Mouse (Mus musculus) forebrain, embryonic 16.5 days (tissue): Measurements from ENCODE around the gene Lrig1. TPM values are rescaled to one million over a fixed set of nuclear protein-coding genes. Genes with fewer than 3 reads are reported as not detected.

ENCODE experiments used
- ATAC-seq: fragments of 200-750 bp; cut with Nextera tagmentation; 2 replicates; pipeline ENCODE4 v1.8.0; 2017; ENCODE audit warnings: mild to moderate bottlenecking, moderate library complexity
- H3K27ac ChIP-seq: fragments of 300-500 bp; sonication (generic); 2 replicates; pipeline ENCODE4 v1.5.1; 2014; ENCODE audit warnings: low read length, control low read depth
- H3K27me3 ChIP-seq: fragments of 300-500 bp; sonication (generic); replicated peaks from 2 replicates; pipeline ENCODE4 v1.6.1; 2014; ENCODE audit warnings: low read length; ENCODE audit not compliant: control insufficient read depth, insufficient read depth
- H3K36me3 ChIP-seq: fragments of 300-500 bp; sonication (generic); 2 replicates; pipeline ENCODE4 v1.6.1; 2014; ENCODE audit not compliant: control insufficient read depth, insufficient read depth
- H3K4me1 ChIP-seq: fragments of 300-500 bp; sonication (generic); replicated peaks from 2 replicates; pipeline ENCODE4 v1.6.1; 2014; ENCODE audit warnings: low read length; ENCODE audit not compliant: control insufficient read depth, insufficient read depth
- H3K4me2 ChIP-seq: fragments of 300-500 bp; sonication (generic); 2 replicates; pipeline ENCODE4 v1.6.1; 2014; ENCODE audit warnings: mild to moderate bottlenecking, low read length, control low read depth
- H3K4me3 ChIP-seq: fragments of 300-500 bp; sonication (generic); replicated peaks from 2 replicates; pipeline ENCODE4 v1.5.1; 2014; ENCODE audit warnings: mild to moderate bottlenecking, low read length, control low read depth
- H3K9ac ChIP-seq: fragments of 300-500 bp; sonication (generic); replicated peaks from 2 replicates; pipeline ENCODE4 v1.6.1; 2014; ENCODE audit warnings: low read depth, low read length, control low read depth
- H3K9me3 ChIP-seq: fragments of 300-500 bp; sonication (generic); 2 replicates; pipeline ENCODE4 v1.6.1; 2016; ENCODE audit warnings: low read length; ENCODE audit not compliant: control insufficient read depth
- WGBS: fragments of 180-500 bp; shearing (Covaris S2); extraction: QIAGEN DNeasy Blood & Tissue Kit; methylation state at CpG from one replicate; pipeline ENCODE4 v1.1.7; 2014; 5-methylcytosine and 5-hydroxymethylcytosine counted together
- polyA plus RNA-seq: library from polyadenylated mRNA; unstranded; fragments of >200 nt; fragmentation: Nextera tagmentation; extraction: Ambion mirVana; gene quantifications from 2 replicates; pipeline ENCODE4 v1.2.1, GENCODE M21; 2015

Gene Lrig1
- polyA plus RNA-seq, 1 experiment from 2014 or later, result 8.3 TPM

- ATAC-seq, result peak; percentile 47; the same call in 1 of the 2 replicates
- no peaks in the 10 kb centered on the region for H3K36me3 ChIP-seq
- H3K4me3 ChIP-seq, result peak overlapping the region; percentile 8; the same call in 1 of the 2 replicates
- H3K9ac ChIP-seq, result no peak overlapping the region
- H3K4me1 ChIP-seq, result peaks cover 17% of the 10 kb centered on the region
- H3K9me3 ChIP-seq, result no peaks in the 10 kb centered on the region
- H3K4me2 ChIP-seq, result peak overlapping the region; percentile 44
- no peaks in the 10 kb centered on the region for H3K27me3 ChIP-seq
- H3K27ac ChIP-seq, result no peak overlapping the region
- WGBS, result 9% methylated on average over 13 of the region's 13 CpGs
These were observed 31.6 kb downstream of the Lrig1 start for GRCm38 (mm10) chr6:94668204-94668863.

- WGBS, result 49% methylated on average over 4 of the region's 4 CpGs
- H3K4me1 ChIP-seq, result peaks cover 17% of the 10 kb centered on the region
- ATAC-seq, result no peak
These were observed 32.8 kb downstream of the Lrig1 start for GRCm38 (mm10) chr6:94667131-94667530.

DNA sequence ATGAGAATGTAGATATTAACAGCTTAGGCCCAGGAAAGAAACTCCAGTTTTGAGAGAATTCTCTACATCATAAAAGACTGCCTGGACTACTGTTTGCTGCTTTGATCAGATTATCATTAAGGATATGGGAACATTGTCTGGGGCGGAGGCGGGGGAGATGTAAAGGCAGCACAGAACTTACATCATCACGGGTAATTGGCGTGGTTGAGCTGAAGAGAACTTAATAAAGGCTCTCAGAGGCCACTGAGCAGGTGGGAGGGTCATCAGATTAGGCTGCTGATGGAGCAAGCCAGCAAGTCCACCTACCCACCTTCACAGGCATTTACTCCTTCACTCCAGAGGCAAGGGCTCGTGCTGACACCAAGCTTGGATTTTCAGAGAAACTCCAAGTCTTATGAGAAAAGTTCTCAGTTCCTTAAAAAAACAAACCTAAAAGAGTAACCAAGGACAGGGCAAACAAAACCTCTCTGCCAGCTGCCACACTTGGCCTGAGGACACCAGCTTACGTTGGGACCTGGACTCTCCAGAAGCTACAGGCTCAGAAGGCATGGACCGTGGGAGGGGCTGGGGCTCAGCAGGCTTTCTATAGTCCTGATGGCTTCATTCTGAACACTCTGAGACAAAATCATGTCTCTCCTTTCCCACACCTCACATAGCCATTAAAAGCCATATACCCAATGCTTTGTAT, 33.4 kb downstream of the Lrig1 start:
- Histone ChIP-seq H3K4me3 (no peak overlapping the region), H3K27ac (no peak overlapping the region), H3K9ac (no peak overlapping the region), H3K4me2 (no peak overlapping the region), H3K9me3 (no peaks in the 10 kb centered on the region), H3K36me3 (no peaks in the 10 kb centered on the region), H3K27me3 (no peaks in the 10 kb centered on the region), H3K4me1 (peaks cover 17% of the 10 kb centered on the region)
- ATAC-seq, result no peak
- 37% methylated on average over 7 of the region's 7 CpGs for WGBS

More at GRCm38 (mm10) chr6:94667131-94667530, 32.8 kb downstream of the Lrig1 start:
- no peak overlapping the region for H3K4me3 ChIP-seq
- no peaks in the 10 kb centered on the region for H3K36me3 ChIP-seq
- no peaks in the 10 kb centered on the region for H3K27me3 ChIP-seq
- no peak overlapping the region for H3K27ac ChIP-seq
- no peak overlapping the region for H3K4me2 ChIP-seq
- no peaks in the 10 kb centered on the region for H3K9me3 ChIP-seq
- no peak overlapping the region for H3K9ac ChIP-seq

- H3K27ac ChIP-seq, result no peak overlapping the region
- no peak for ATAC-seq
- H3K4me1 ChIP-seq, result peaks cover 17% of the 10 kb centered on the region
- no peaks in the 10 kb centered on the region for H3K36me3 ChIP-seq
- 44% methylated on average over 1 of the region's 1 CpGs for WGBS
- H3K9me3 ChIP-seq, result no peaks in the 10 kb centered on the region
- no peak overlapping the region for H3K9ac ChIP-seq
- H3K4me3 ChIP-seq, result no peak overlapping the region
- H3K27me3 ChIP-seq, result no peaks in the 10 kb centered on the region
- H3K4me2 ChIP-seq, result no peak overlapping the region
These were observed 34.3 kb downstream of the Lrig1 start for GRCm38 (mm10) chr6:94665677-94666076.

- H3K27me3 ChIP-seq, result no peaks in the 10 kb centered on the region
- H3K4me3 ChIP-seq, result no peak overlapping the region
- H3K9ac ChIP-seq, result no peak overlapping the region
- no peak overlapping the region for H3K4me2 ChIP-seq
- no peak overlapping the region for H3K27ac ChIP-seq
- ATAC-seq, result no peak
- 63% methylated on average over 7 of the region's 7 CpGs for WGBS
- H3K4me1 ChIP-seq, result peaks cover 17% of the 10 kb centered on the region
- H3K9me3 ChIP-seq, result no peaks in the 10 kb centered on the region
- H3K36me3 ChIP-seq, result no peaks in the 10 kb centered on the region
These were observed 34.7 kb downstream of the Lrig1 start for GRCm38 (mm10) chr6:94665248-94665647.

- Histone ChIP-seq H3K27ac (no peak overlapping the region), H3K36me3 (no peaks in the 10 kb centered on the region), H3K27me3 (no peaks in the 10 kb centered on the region), H3K9me3 (no peaks in the 10 kb centered on the region), H3K9ac (no peak overlapping the region), H3K4me2 (no peak overlapping the region), H3K4me3 (no peak overlapping the region), H3K4me1 (peaks cover 17% of the 10 kb centered on the region)
- 84% methylated on average over 6 of the region's 6 CpGs for WGBS
- ATAC-seq, result no peak
These were observed 36.0 kb downstream of the Lrig1 start for GRCm38 (mm10) chr6:94664000-94664399.

- no peak overlapping the region for H3K9ac ChIP-seq
- no peaks in the 10 kb centered on the region for H3K36me3 ChIP-seq
- 77% methylated on average over 9 of the region's 9 CpGs for WGBS
- H3K4me3 ChIP-seq, result no peak overlapping the region
- peaks cover 4% of the 10 kb centered on the region; the same call in 1 of the 2 replicates for H3K4me1 ChIP-seq
- no peaks in the 10 kb centered on the region for H3K27me3 ChIP-seq
- no peak for ATAC-seq
- H3K9me3 ChIP-seq, result no peaks in the 10 kb centered on the region
- no peak overlapping the region for H3K4me2 ChIP-seq
- H3K27ac ChIP-seq, result no peak overlapping the region
These were observed 38.0 kb downstream of the Lrig1 start for GRCm38 (mm10) chr6:94661923-94662322.

GRCm38 (mm10) chr6:94661321-94661720, 38.6 kb downstream of the Lrig1 start:
- ATAC-seq, result no peak
- Histone ChIP-seq H3K9ac (no peak overlapping the region), H3K27ac (no peak overlapping the region), H3K4me3 (no peak overlapping the region), H3K4me2 (no peak overlapping the region), H3K9me3 (no peaks in the 10 kb centered on the region), H3K27me3 (no peaks in the 10 kb centered on the region), H3K36me3 (no peaks in the 10 kb centered on the region), H3K4me1 (peaks cover 4% of the 10 kb centered on the region)
- 90% methylated on average over 8 of the region's 8 CpGs for WGBS

DNA sequence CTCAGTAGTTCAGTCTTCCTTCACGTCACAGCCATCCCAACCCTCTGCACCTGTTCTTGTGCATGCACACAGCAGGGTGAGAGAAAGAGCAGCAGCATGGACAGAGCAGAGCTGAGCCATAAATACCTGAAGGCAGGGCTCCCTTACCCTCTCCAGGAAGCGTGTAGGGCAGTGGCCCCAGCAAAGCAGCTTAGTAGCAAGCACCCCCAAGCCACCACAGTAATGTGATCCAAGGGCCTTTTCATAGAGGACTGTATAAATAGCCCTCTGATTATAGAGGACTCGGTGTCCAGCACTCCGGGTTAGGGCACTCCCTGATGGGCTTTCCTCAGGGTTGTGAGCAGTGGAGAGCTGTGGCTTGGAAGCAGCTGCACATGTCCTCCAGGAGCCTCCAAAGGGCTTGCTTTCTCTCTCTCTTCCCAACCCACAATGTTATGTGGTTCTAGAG, 40.0 kb downstream of the Lrig1 start:
- Histone ChIP-seq H3K27me3 (no peaks in the 10 kb centered on the region), H3K9me3 (no peaks in the 10 kb centered on the region), H3K36me3 (no peaks in the 10 kb centered on the region), H3K27ac (no peak overlapping the region), H3K4me1 (peaks cover 14% of the 10 kb centered on the region), H3K9ac (no peak overlapping the region), H3K4me2 (no peak overlapping the region), H3K4me3 (no peak overlapping the region)
- 67% methylated on average over 4 of the region's 4 CpGs for WGBS
- no peak for ATAC-seq
